Mouse (Mus musculus): ENCODE results near the gene Mroh2a.

GRCm38 (mm10) chr1:88260604-88261377 lies 34.0 kb downstream of the Mroh2a start:
- TF ChIP-seq CTCF (IDR thresholded peaks at IDR 0.05; ENCODE audit: low read depth, low read length) (no peak), POLR2A (IDR thresholded peaks at IDR 0.05; ENCODE audit: extremely low read depth, insufficient read depth, low read length) (no peak)

Measured in liver, adult 2 months (tissue).